16 mouse cellular contexts compared by ENCODE assay signal in the genomic region with DNA sequence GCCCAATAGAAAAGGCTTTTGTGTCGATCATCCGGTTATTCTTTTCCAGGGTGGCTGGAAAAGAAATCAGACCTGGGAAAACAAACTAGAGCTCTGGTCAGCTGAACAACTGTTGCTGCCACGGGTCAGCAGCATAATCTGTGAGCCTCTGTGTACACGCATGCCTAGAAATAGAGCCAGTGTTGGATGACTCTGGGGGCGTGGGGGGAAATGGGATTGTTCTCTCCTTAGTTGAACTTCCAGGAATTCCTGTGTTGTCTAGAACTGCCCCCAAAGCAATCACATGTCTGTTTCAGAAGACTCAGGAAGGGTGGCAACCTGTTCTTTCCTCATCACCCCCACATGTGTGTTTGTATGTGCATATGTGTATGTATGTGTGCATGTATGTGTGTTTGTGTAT.
A peak's percentile ranks its signal among the peaks of the same experiment; 100 is the strongest.
DNase-seq lines count a peak whose midpoint lies in the region; ATAC-seq and TF ChIP-seq lines count a peak whose summit lies in the region.
"Had no signal": no experiment of that assay in that cellular context is flagged by ENCODE, and none has a peak within 500 bp of the region (broad histone marks: within the 10 kb centered on the region; RNA-seq: fewer than 3 reads in every experiment).

No protein-coding gene starts in this region.

- no peak overlapping the region for H3K4me3 ChIP-seq in kidney, adult 2 months (ENCODE audit: insufficient read depth, low read depth, low read length)
- no peak overlapping the region for H3K4me3 ChIP-seq in kidney, embryonic 14.5 days (ENCODE audit: low read length)
- H3K4me3 ChIP-seq in kidney, postnatal 0 days (replicated peaks; ENCODE audit: low read depth, low read length): no peak overlapping the region
- H3K4me3 ChIP-seq in neural tube, embryonic 15.5 days (replicated peaks): no peak overlapping the region
- H3K4me3 ChIP-seq: intestine, embryonic 15.5 days; neural tube, embryonic 13.5 days had no signal

- no peaks in the 10 kb centered on the region for H3K9me3 ChIP-seq in kidney, embryonic 14.5 days (ENCODE audit: control insufficient read depth, low read length)
- no peaks in the 10 kb centered on the region for H3K9me3 ChIP-seq in kidney, postnatal 0 days (replicated peaks; ENCODE audit: low read length)
- H3K9me3 ChIP-seq in neural tube, embryonic 15.5 days (replicated peaks): no peaks in the 10 kb centered on the region
- H3K9me3 ChIP-seq: intestine, embryonic 15.5 days; neural tube, embryonic 13.5 days had no signal

- H3K27ac ChIP-seq in kidney, adult 2 months (ENCODE audit: insufficient read depth, low read depth, low read length): no peak overlapping the region
- H3K27ac ChIP-seq in kidney, embryonic 14.5 days (ENCODE audit: low read depth, low read length): no peak overlapping the region
- no peak overlapping the region for H3K27ac ChIP-seq in kidney, postnatal 0 days
- H3K27ac ChIP-seq in neural tube, embryonic 15.5 days (replicated peaks): no peak overlapping the region
- H3K27ac ChIP-seq: intestine, embryonic 15.5 days; macrophage; neural tube, embryonic 13.5 days had no signal

- WGBS in kidney, adult 2 months: 53% methylated on average over 5 of the region's 5 CpGs
- 77% methylated on average over 5 of the region's 5 CpGs for WGBS in kidney, embryonic 14.5 days
- WGBS in kidney, postnatal 0 days: 44% methylated on average over 5 of the region's 5 CpGs
- 73% methylated on average over 5 of the region's 5 CpGs for WGBS in neural tube, embryonic 15.5 days

- no peaks in the 10 kb centered on the region for H3K36me3 ChIP-seq in kidney, adult 2 months (ENCODE audit: control insufficient read depth, insufficient read depth, low read length)
- no peaks in the 10 kb centered on the region for H3K36me3 ChIP-seq in kidney, embryonic 14.5 days (ENCODE audit: control insufficient read depth, insufficient read depth, low read length)
- H3K36me3 ChIP-seq in kidney, postnatal 0 days (ENCODE audit: insufficient read depth, low read length): no peaks in the 10 kb centered on the region
- H3K36me3 ChIP-seq in neural tube, embryonic 15.5 days: no peaks in the 10 kb centered on the region
- H3K36me3 ChIP-seq: intestine, embryonic 15.5 days; neural tube, embryonic 13.5 days had no signal

- no peak for TF ChIP-seq CTCF in kidney, adult 2 months (conservative IDR thresholded peaks at IDR 0.05; ENCODE audit: insufficient read depth, insufficient read length, low read depth, low read length)
- no peak for TF ChIP-seq CTCF in kidney, postnatal 0 days (IDR thresholded peaks at IDR 0.05; ENCODE audit: low read depth)

- ATAC-seq in kidney, embryonic 14.5 days (ENCODE audit: low FRiP score, low TSS enrichment): no peak
- ATAC-seq in kidney, postnatal 0 days (replicated peaks; ENCODE audit: low FRiP score, low read depth): 0 out of 2 replicates have a peak, but pooled peaks have one; percentile 36
- ATAC-seq in neural tube, embryonic 15.5 days (ENCODE audit: low FRiP score): no peak
- ATAC-seq: intestine, embryonic 15.5 days; Patski had no signal

- no peaks in the 10 kb centered on the region for H3K27me3 ChIP-seq in kidney, adult 2 months (replicated peaks; ENCODE audit: control insufficient read depth, insufficient read depth, low read length)
- no peaks in the 10 kb centered on the region for H3K27me3 ChIP-seq in kidney, embryonic 14.5 days (ENCODE audit: control insufficient read depth, insufficient read depth, low read length)
- H3K27me3 ChIP-seq in kidney, postnatal 0 days (ENCODE audit: insufficient read depth, low read length): no peaks in the 10 kb centered on the region
- no peaks in the 10 kb centered on the region for H3K27me3 ChIP-seq in neural tube, embryonic 15.5 days (replicated peaks)
- H3K27me3 ChIP-seq: intestine, embryonic 15.5 days; neural tube, embryonic 13.5 days; Patski had no signal

- no peak overlapping the region for H3K9ac ChIP-seq in kidney, embryonic 14.5 days (ENCODE audit: low read depth, low read length)
- no peak overlapping the region for H3K9ac ChIP-seq in kidney, postnatal 0 days (ENCODE audit: low read depth, low read length)
- H3K9ac ChIP-seq in neural tube, embryonic 15.5 days (replicated peaks): no peak overlapping the region
- H3K9ac ChIP-seq: intestine, embryonic 15.5 days; neural tube, embryonic 13.5 days had no signal

- H3K4me1 ChIP-seq in kidney, adult 2 months (ENCODE audit: control insufficient read depth, insufficient read depth, low read length): no peaks in the 10 kb centered on the region
- no peaks in the 10 kb centered on the region for H3K4me1 ChIP-seq in kidney, embryonic 14.5 days (ENCODE audit: control insufficient read depth, insufficient read depth, low read length)
- H3K4me1 ChIP-seq in kidney, postnatal 0 days (replicated peaks; ENCODE audit: insufficient read depth, low read length): no peaks in the 10 kb centered on the region
- peaks cover 8% of the 10 kb centered on the region; the same call in 1 of the 2 replicates for H3K4me1 ChIP-seq in neural tube, embryonic 15.5 days
- H3K4me1 ChIP-seq: intestine, embryonic 15.5 days had no signal

- no peak for TF ChIP-seq POLR2A in kidney, adult 2 months (IDR thresholded peaks at IDR 0.05; ENCODE audit: low read depth, low read length)

- H3K4me2 ChIP-seq in kidney, embryonic 14.5 days (replicated peaks; ENCODE audit: low read depth, low read length): no peak overlapping the region
- no peak overlapping the region for H3K4me2 ChIP-seq in kidney, postnatal 0 days (ENCODE audit: low read length)
- H3K4me2 ChIP-seq in neural tube, embryonic 15.5 days: no peak overlapping the region
- H3K4me2 ChIP-seq: intestine, embryonic 15.5 days; neural tube, embryonic 13.5 days had no signal

- DNase-seq in adrenal gland, adult (ENCODE audit: inconsistent age in 2 of 2, low spot score in 1 of 2): peak; percentile 16 to 41
- no peak for DNase-seq in adrenal gland, adult 18-20 months (ENCODE audit: low spot score in 2 of 2)
- peak; percentile 75 for DNase-seq in kidney, adult 2 months
- DNase-seq in kidney, postnatal 0 days (ENCODE audit: low spot score): peak; percentile 44
- DNase-seq in lung, postnatal 14 days: peak; percentile 58
- DNase-seq in spleen, adult 18-20 months: no peak
- DNase-seq: adrenal gland, postnatal 25 days; cerebellum, postnatal 36 days; layer of hippocampus, adult 9-11 months; thymus, postnatal 25 days had no signal

Comparison
In these comparisons a context has a peak if more than half of its experiments do, and no peak if none do; other contexts are left out.
1. DNase-seq: peak in adrenal gland, adult (2 of 2), kidney, adult 2 months (single experiment), kidney, postnatal 0 days (single experiment) and lung, postnatal 14 days (single experiment); none in adrenal gland, adult 18-20 months (0 of 2) and spleen, adult 18-20 months (0 of 2).